Comparison of ENCODE assay signal across 18 mouse cellular contexts in the genomic region with DNA sequence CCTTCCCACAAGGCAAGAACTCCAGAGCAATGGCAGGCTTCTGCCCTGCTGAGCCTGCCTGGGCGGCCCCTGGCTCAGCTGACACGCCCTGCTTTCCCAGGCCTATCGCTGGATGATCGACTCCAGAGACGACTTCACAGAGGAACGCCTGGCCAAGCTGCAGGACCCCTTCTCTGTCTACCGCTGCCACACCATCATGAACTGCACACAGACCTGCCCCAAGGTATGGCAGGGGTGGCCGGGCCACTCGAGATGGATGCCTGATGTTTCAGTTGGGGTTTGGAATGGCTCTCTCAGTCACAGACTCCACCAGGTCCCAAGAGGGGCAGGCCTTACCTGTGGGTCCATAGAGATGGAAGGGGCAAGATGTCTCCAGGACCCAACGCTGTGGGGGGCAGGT. TPM values are rescaled to one million over a fixed set of nuclear protein-coding genes. Genes with fewer than 3 reads are reported as not detected.
"Had no signal": no experiment of that assay in that cellular context is flagged by ENCODE, and none has a peak within 500 bp of the region (broad histone marks: within the 10 kb centered on the region; RNA-seq: fewer than 3 reads in every experiment).

No protein-coding gene starts in this region.

- ATAC-seq: midbrain, embryonic 13.5 days had no signal

- H3K27ac ChIP-seq: hindbrain, embryonic 15.5 days; kidney, embryonic 15.5 days; limb, embryonic 13.5 days; liver, embryonic 15.5 days; macrophage; midbrain, embryonic 13.5 days; neural tube, embryonic 12.5 days had no signal

- H3K9ac ChIP-seq: hindbrain, embryonic 15.5 days; kidney, embryonic 15.5 days; limb, embryonic 13.5 days; liver, embryonic 15.5 days; midbrain, embryonic 13.5 days; neural tube, embryonic 12.5 days had no signal

- DNase-seq: kidney, adult 2 months; kidney, postnatal 36 days; layer of hippocampus, adult 9-11 months; layer of hippocampus, postnatal 36 days; lung, adult 2 months; lung, postnatal 14 days; retina, postnatal 1 day; thymus, postnatal 4 days had no signal

- H3K4me2 ChIP-seq: hindbrain, embryonic 15.5 days; kidney, embryonic 15.5 days; limb, embryonic 13.5 days; liver, embryonic 11.5 days; liver, embryonic 15.5 days; midbrain, embryonic 13.5 days; neural tube, embryonic 12.5 days had no signal

- H3K4me1 ChIP-seq: hindbrain, embryonic 15.5 days; limb, embryonic 13.5 days; midbrain, embryonic 13.5 days; neural tube, embryonic 12.5 days had no signal

- H3K27me3 ChIP-seq: hindbrain, embryonic 15.5 days; kidney, embryonic 15.5 days; limb, embryonic 13.5 days; liver, embryonic 15.5 days; midbrain, embryonic 13.5 days; neural tube, embryonic 12.5 days had no signal

- H3K4me3 ChIP-seq: hindbrain, embryonic 15.5 days; kidney, embryonic 15.5 days; limb, embryonic 13.5 days; liver, embryonic 15.5 days; midbrain, embryonic 13.5 days; neural tube, embryonic 12.5 days had no signal

- H3K9me3 ChIP-seq: hindbrain, embryonic 15.5 days; kidney, embryonic 15.5 days; liver, embryonic 15.5 days; midbrain, embryonic 13.5 days; neural tube, embryonic 12.5 days had no signal

RNA-seq across cellular contexts. Expression of gene Mfap2, which starts 32.9 kb away (rescaled TPM):
- total RNA-seq: megakaryocyte-erythroid progenitor cell, adult 5-6 weeks; neutrophil, adult 5-6 weeks had no signal
- polyA plus RNA-seq: macrophage had no signal
